In the genomic region with DNA sequence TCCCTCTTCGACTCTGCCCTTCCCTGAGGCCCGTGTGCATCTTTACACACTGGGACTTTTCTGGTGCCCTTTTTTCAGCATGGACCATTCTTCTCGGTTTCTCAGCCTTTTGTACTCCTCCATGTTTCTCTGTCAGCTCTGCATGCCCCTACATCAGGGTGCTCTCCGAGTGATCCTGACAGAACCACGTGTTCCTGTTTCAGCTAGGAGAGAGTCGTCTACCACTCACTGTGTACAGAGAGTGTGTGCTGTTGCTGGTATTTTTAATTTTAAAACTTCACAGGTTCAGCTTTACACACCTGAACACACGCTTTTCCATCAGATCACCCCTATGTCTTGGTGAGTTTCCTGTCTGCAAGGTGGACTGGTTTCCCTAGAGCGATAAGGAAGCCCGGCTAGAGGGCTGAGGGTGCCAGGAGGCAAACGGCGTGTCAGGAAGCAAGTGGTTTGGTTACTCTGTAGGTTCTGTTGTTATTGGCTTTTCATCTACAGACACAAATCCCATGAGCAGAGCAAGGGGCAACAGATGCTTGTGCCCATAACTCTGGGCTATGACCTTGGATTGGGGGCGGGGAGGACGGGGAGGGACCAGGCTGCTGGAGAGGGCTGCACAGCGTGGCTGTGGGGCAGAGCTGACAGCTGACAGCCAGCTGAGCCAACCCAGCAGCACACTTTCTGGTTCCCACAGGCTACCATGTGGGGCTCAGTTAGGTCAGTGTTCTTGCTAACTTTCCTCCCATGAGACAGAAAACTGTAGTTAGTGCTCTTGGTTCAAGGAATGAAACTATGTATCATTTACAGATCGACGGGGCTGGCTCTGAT, we compare ENCODE assay signal across 8 mouse cellular contexts. TPM values are rescaled to one million over a fixed set of nuclear protein-coding genes. Genes with fewer than 3 reads are reported as not detected.
DNase-seq lines count a peak whose midpoint lies in the region; ATAC-seq lines count a peak whose summit lies in the region.

No protein-coding gene starts in this region.

- DNase-seq in forebrain, embryonic 10.5 days (ENCODE audit: extremely low spot score, low spot score), result no peak
- peak; percentile 50 for DNase-seq in MEL-GATA-1-ER (ENCODE audit: extremely low read depth, low read depth)
- no peak for DNase-seq in urinary bladder, postnatal 25 days (ENCODE audit: low spot score)
- DNase-seq in thymus, adult 18-20 months, result no peak
- DNase-seq in frontal cortex, postnatal 10 days (ENCODE audit: low spot score in 2 of 2), result no peak

- WGBS in forebrain, embryonic 13.5 days, result 72% methylated on average over 16 of the region's 16 CpGs
- 87% methylated on average over 16 of the region's 16 CpGs for WGBS in forebrain, embryonic 10.5 days
- 30% methylated on average over 16 of the region's 16 CpGs for WGBS in heart, embryonic 16.5 days
- 29% methylated on average over 16 of the region's 16 CpGs for WGBS in liver, embryonic 16.5 days (ENCODE audit: insufficient replicate concordance)

- H3K27me3 ChIP-seq in forebrain, embryonic 13.5 days, result peaks cover 3% of the 10 kb centered on the region; the same call in 1 of the 2 replicates
- H3K27me3 ChIP-seq in forebrain, embryonic 10.5 days (ENCODE audit: poor library complexity, severe bottlenecking), result peaks cover 22% of the 10 kb centered on the region
- H3K27me3 ChIP-seq in heart, embryonic 16.5 days (ENCODE audit: control insufficient read depth, insufficient read depth, low read length), result no peaks in the 10 kb centered on the region
- peaks cover 2% of the 10 kb centered on the region; the same call in 1 of the 2 replicates for H3K27me3 ChIP-seq in liver, embryonic 16.5 days (ENCODE audit: control insufficient read depth, insufficient read depth, low read depth, low read length)

- 0 out of 2 replicates have a peak overlapping the region, but pooled peaks have one; percentile 21 for H3K9ac ChIP-seq in forebrain, embryonic 13.5 days
- peak overlapping the region; percentile 12 for H3K9ac ChIP-seq in heart, embryonic 16.5 days (ENCODE audit: low read length)
- H3K9ac ChIP-seq in liver, embryonic 16.5 days (ENCODE audit: low read depth, low read length), result no peak overlapping the region

- ATAC-seq in forebrain, embryonic 13.5 days, result no peak
- ATAC-seq in heart, embryonic 16.5 days (replicated peaks; ENCODE audit: extremely low read depth, insufficient read depth, low FRiP score), result peak; percentile 26; the same call in 1 of the 2 replicates
- ATAC-seq in liver, embryonic 16.5 days (ENCODE audit: low read depth), result no peak

- no peak overlapping the region for H3K4me3 ChIP-seq in forebrain, embryonic 13.5 days
- H3K4me3 ChIP-seq in forebrain, embryonic 10.5 days, result no peak overlapping the region
- H3K4me3 ChIP-seq in heart, embryonic 16.5 days (ENCODE audit: low read length), result no peak overlapping the region
- no peak overlapping the region for H3K4me3 ChIP-seq in liver, embryonic 16.5 days (ENCODE audit: low read depth, low read length)

- H3K4me2 ChIP-seq in forebrain, embryonic 13.5 days, result no peak overlapping the region
- peak overlapping the region; percentile 32 for H3K4me2 ChIP-seq in heart, embryonic 16.5 days (ENCODE audit: low read depth, low read length)
- peak overlapping the region; percentile 35 for H3K4me2 ChIP-seq in liver, embryonic 16.5 days (ENCODE audit: low read depth, low read length)

- 0 out of 2 replicates have a peak overlapping the region, but pooled peaks have one; percentile 1 for H3K27ac ChIP-seq in forebrain, embryonic 13.5 days
- H3K27ac ChIP-seq in forebrain, embryonic 10.5 days, result no peak overlapping the region
- H3K27ac ChIP-seq in heart, embryonic 16.5 days (ENCODE audit: low read length), result peak overlapping the region; percentile 74
- H3K27ac ChIP-seq in liver, embryonic 16.5 days (ENCODE audit: low read length), result no peak overlapping the region

- no peaks in the 10 kb centered on the region for H3K36me3 ChIP-seq in forebrain, embryonic 13.5 days (ENCODE audit: poor library complexity, severe bottlenecking)
- H3K36me3 ChIP-seq in forebrain, embryonic 10.5 days (replicated peaks), result no peaks in the 10 kb centered on the region
- H3K36me3 ChIP-seq in heart, embryonic 16.5 days (ENCODE audit: control insufficient read depth, insufficient read depth), result no peaks in the 10 kb centered on the region
- no peaks in the 10 kb centered on the region for H3K36me3 ChIP-seq in liver, embryonic 16.5 days (ENCODE audit: control insufficient read depth, insufficient read depth)

- peaks cover 16% of the 10 kb centered on the region for H3K4me1 ChIP-seq in forebrain, embryonic 13.5 days
- peaks cover 14% of the 10 kb centered on the region for H3K4me1 ChIP-seq in forebrain, embryonic 10.5 days
- H3K4me1 ChIP-seq in heart, embryonic 16.5 days (ENCODE audit: control insufficient read depth, insufficient read depth, low read length), result peaks cover 26% of the 10 kb centered on the region
- H3K4me1 ChIP-seq in liver, embryonic 16.5 days (ENCODE audit: control insufficient read depth, low read depth, low read length), result peaks cover 12% of the 10 kb centered on the region

- H3K9me3 ChIP-seq in forebrain, embryonic 13.5 days (replicated peaks), result no peaks in the 10 kb centered on the region
- H3K9me3 ChIP-seq in forebrain, embryonic 10.5 days, result peaks cover 7% of the 10 kb centered on the region; the same call in 1 of the 2 replicates
- peaks cover 3% of the 10 kb centered on the region; the same call in 1 of the 2 replicates for H3K9me3 ChIP-seq in heart, embryonic 16.5 days (replicated peaks; ENCODE audit: control insufficient read depth, low read length)
- H3K9me3 ChIP-seq in liver, embryonic 16.5 days (replicated peaks; ENCODE audit: control insufficient read depth, low read length), result 0 out of 2 replicates have a peak, but pooled peaks cover 2% of the 10 kb centered on the region

RNA-seq across cellular contexts. Expression of gene Fry, which starts 3.0 kb away (rescaled TPM):
- 20.8 and 22.8 TPM in 2 replicates for polyA plus RNA-seq in forebrain, embryonic 13.5 days (2015; fragmentation: Nextera tagmentation; extraction: Ambion mirVana)
- 2.3 and 4.3 TPM in 2 replicates for polyA plus RNA-seq in forebrain, embryonic 10.5 days (2016; fragmentation: Nextera tagmentation; extraction: Ambion mirVana)
- polyA plus RNA-seq in heart, embryonic 16.5 days (2015; fragmentation: Nextera tagmentation; extraction: Ambion mirVana), result 30.9 and 32.6 TPM in 2 replicates
- polyA plus RNA-seq in liver, embryonic 16.5 days (2015; fragmentation: Nextera tagmentation; extraction: Ambion mirVana), result 2.1 and 2.7 TPM in 2 replicates

Comparison
In these comparisons a context has a peak if more than half of its experiments do, and no peak if none do; other contexts are left out.
1. H3K27ac ChIP-seq: peak in forebrain, embryonic 13.5 days (single experiment) and heart, embryonic 16.5 days (single experiment); none in forebrain, embryonic 10.5 days (single experiment) and liver, embryonic 16.5 days (single experiment).